Mouse (Mus musculus): ENCODE data around the gene Oas1g. TPM values are rescaled to one million over a fixed set of nuclear protein-coding genes. Genes with fewer than 3 reads are reported as not detected.
"Not testable (repeated sequence)": the region's sequence is repeated elsewhere in the genome, so short reads cannot be mapped to it uniquely, and the experiment has no call there.

The Oas1g gene
- polyA plus RNA-seq, 1 experiment from 2014 or later, result 0.45 TPM

- not testable (repeated sequence) for H3K4me2 ChIP-seq (replicated peaks; ENCODE audit: low read depth, low read length); H3K36me3 ChIP-seq (ENCODE audit: control insufficient read depth, insufficient read depth, low read length); H3K4me3 ChIP-seq (ENCODE audit: low read length); H3K9ac ChIP-seq (ENCODE audit: low read depth, low read length); H3K27ac ChIP-seq (ENCODE audit: low read depth, low read length); H3K4me1 ChIP-seq (ENCODE audit: control insufficient read depth, insufficient read depth, low read length); H3K27me3 ChIP-seq (ENCODE audit: control insufficient read depth, insufficient read depth, low read length); ATAC-seq (ENCODE audit: low FRiP score, low TSS enrichment); H3K9me3 ChIP-seq (ENCODE audit: control insufficient read depth, low read length)
- 94% methylated on average over 4 of the region's 4 CpGs for WGBS
Observed at GRCm38 (mm10) chr5:120893866-120894265, 6.5 kb upstream of the Oas1g start.

GRCm38 (mm10) chr5:120892243-120892660 is 4.8 kb upstream of the Oas1g start:
- Histone ChIP-seq H3K4me1 (ENCODE audit: control insufficient read depth, insufficient read depth, low read length) (no peaks in the 10 kb centered on the region), H3K27ac (ENCODE audit: low read depth, low read length) (no peak overlapping the region), H3K4me2 (replicated peaks; ENCODE audit: low read depth, low read length) (no peak overlapping the region), H3K9me3 (ENCODE audit: control insufficient read depth, low read length) (no peaks in the 10 kb centered on the region), H3K4me3 (ENCODE audit: low read length) (no peak overlapping the region), H3K27me3 (ENCODE audit: control insufficient read depth, insufficient read depth, low read length) (no peaks in the 10 kb centered on the region), H3K9ac (ENCODE audit: low read depth, low read length) (no peak overlapping the region), H3K36me3 (ENCODE audit: control insufficient read depth, insufficient read depth, low read length) (no peaks in the 10 kb centered on the region)
- no peak for ATAC-seq (ENCODE audit: low FRiP score, low TSS enrichment)
- WGBS, result 73% methylated on average over 2 of the region's 2 CpGs

- H3K9me3 ChIP-seq (ENCODE audit: control insufficient read depth, low read length); H3K36me3 ChIP-seq (ENCODE audit: control insufficient read depth, insufficient read depth, low read length); H3K9ac ChIP-seq (ENCODE audit: low read depth, low read length); H3K4me1 ChIP-seq (ENCODE audit: control insufficient read depth, insufficient read depth, low read length); H3K27ac ChIP-seq (ENCODE audit: low read depth, low read length); H3K27me3 ChIP-seq (ENCODE audit: control insufficient read depth, insufficient read depth, low read length); H3K4me3 ChIP-seq (ENCODE audit: low read length); ATAC-seq (ENCODE audit: low FRiP score, low TSS enrichment); H3K4me2 ChIP-seq (replicated peaks; ENCODE audit: low read depth, low read length): not testable (repeated sequence)
- WGBS, result 81% methylated on average over 2 of the region's 2 CpGs
Observed at GRCm38 (mm10) chr5:120891566-120892242, 4.3 kb upstream of the Oas1g start.

- H3K9me3 ChIP-seq (ENCODE audit: control insufficient read depth, low read length), result no peaks in the 10 kb centered on the region
- H3K4me1 ChIP-seq (ENCODE audit: control insufficient read depth, insufficient read depth, low read length), result no peaks in the 10 kb centered on the region
- WGBS, result 59% methylated on average over 3 of the region's 3 CpGs
- no peak for ATAC-seq (ENCODE audit: low FRiP score, low TSS enrichment)
- H3K4me3 ChIP-seq (ENCODE audit: low read length), result no peak overlapping the region
- no peaks in the 10 kb centered on the region for H3K36me3 ChIP-seq (ENCODE audit: control insufficient read depth, insufficient read depth, low read length)
- H3K4me2 ChIP-seq (replicated peaks; ENCODE audit: low read depth, low read length), result no peak overlapping the region
- H3K27ac ChIP-seq (ENCODE audit: low read depth, low read length), result no peak overlapping the region
- no peaks in the 10 kb centered on the region for H3K27me3 ChIP-seq (ENCODE audit: control insufficient read depth, insufficient read depth, low read length)
- H3K9ac ChIP-seq (ENCODE audit: low read depth, low read length), result no peak overlapping the region
Observed at GRCm38 (mm10) chr5:120890991-120891390, 3.6 kb upstream of the Oas1g start.

GRCm38 (mm10) chr5:120890026-120890425 is 2.6 kb upstream of the Oas1g start:
- H3K4me2 ChIP-seq (replicated peaks; ENCODE audit: low read depth, low read length), result no peak overlapping the region
- no peaks in the 10 kb centered on the region for H3K9me3 ChIP-seq (ENCODE audit: control insufficient read depth, low read length)
- no peak overlapping the region for H3K4me3 ChIP-seq (ENCODE audit: low read length)
- no peak overlapping the region for H3K27ac ChIP-seq (ENCODE audit: low read depth, low read length)
- no peak overlapping the region for H3K9ac ChIP-seq (ENCODE audit: low read depth, low read length)
- no peaks in the 10 kb centered on the region for H3K27me3 ChIP-seq (ENCODE audit: control insufficient read depth, insufficient read depth, low read length)
- WGBS, result 76% methylated on average over 2 of the region's 2 CpGs
- H3K36me3 ChIP-seq (ENCODE audit: control insufficient read depth, insufficient read depth, low read length), result no peaks in the 10 kb centered on the region
- H3K4me1 ChIP-seq (ENCODE audit: control insufficient read depth, insufficient read depth, low read length), result no peaks in the 10 kb centered on the region
- ATAC-seq (ENCODE audit: low FRiP score, low TSS enrichment), result no peak

- H3K27ac ChIP-seq (ENCODE audit: low read depth, low read length); H3K36me3 ChIP-seq (ENCODE audit: control insufficient read depth, insufficient read depth, low read length); ATAC-seq (ENCODE audit: low FRiP score, low TSS enrichment); H3K9me3 ChIP-seq (ENCODE audit: control insufficient read depth, low read length); H3K9ac ChIP-seq (ENCODE audit: low read depth, low read length); H3K4me1 ChIP-seq (ENCODE audit: control insufficient read depth, insufficient read depth, low read length); H3K4me3 ChIP-seq (ENCODE audit: low read length); H3K27me3 ChIP-seq (ENCODE audit: control insufficient read depth, insufficient read depth, low read length); H3K4me2 ChIP-seq (replicated peaks; ENCODE audit: low read depth, low read length): not testable (repeated sequence)
- 44% methylated on average over 4 of the region's 4 CpGs for WGBS
Observed at GRCm38 (mm10) chr5:120888294-120888815, 942 bp upstream of the Oas1g start.

- H3K9ac ChIP-seq (ENCODE audit: low read depth, low read length), result no peak overlapping the region
- no peaks in the 10 kb centered on the region for H3K4me1 ChIP-seq (ENCODE audit: control insufficient read depth, insufficient read depth, low read length)
- no peak overlapping the region for H3K27ac ChIP-seq (ENCODE audit: low read depth, low read length)
- no peaks in the 10 kb centered on the region for H3K36me3 ChIP-seq (ENCODE audit: control insufficient read depth, insufficient read depth, low read length)
- WGBS, result 53% methylated on average over 6 of the region's 6 CpGs
- H3K9me3 ChIP-seq (ENCODE audit: control insufficient read depth, low read length), result no peaks in the 10 kb centered on the region
- H3K4me3 ChIP-seq (ENCODE audit: low read length), result no peak overlapping the region
- H3K4me2 ChIP-seq (replicated peaks; ENCODE audit: low read depth, low read length), result no peak overlapping the region
- ATAC-seq (ENCODE audit: low FRiP score, low TSS enrichment), result no peak
- H3K27me3 ChIP-seq (ENCODE audit: control insufficient read depth, insufficient read depth, low read length), result no peaks in the 10 kb centered on the region
Observed at GRCm38 (mm10) chr5:120887831-120888230, 418 bp upstream of the Oas1g start.

- WGBS, result 89% methylated on average over 6 of the region's 6 CpGs
- ATAC-seq (ENCODE audit: low FRiP score, low TSS enrichment); H3K4me2 ChIP-seq (replicated peaks; ENCODE audit: low read depth, low read length); H3K9ac ChIP-seq (ENCODE audit: low read depth, low read length); H3K36me3 ChIP-seq (ENCODE audit: control insufficient read depth, insufficient read depth, low read length); H3K4me1 ChIP-seq (ENCODE audit: control insufficient read depth, insufficient read depth, low read length); H3K4me3 ChIP-seq (ENCODE audit: low read length); H3K9me3 ChIP-seq (ENCODE audit: control insufficient read depth, low read length); H3K27me3 ChIP-seq (ENCODE audit: control insufficient read depth, insufficient read depth, low read length); H3K27ac ChIP-seq (ENCODE audit: low read depth, low read length): not testable (repeated sequence)
Observed at GRCm38 (mm10) chr5:120881681-120882080, 5.7 kb downstream of the Oas1g start.

GRCm38 (mm10) chr5:120878803-120879202 is 8.6 kb downstream of the Oas1g start:
- not testable (repeated sequence) for H3K4me2 ChIP-seq (replicated peaks; ENCODE audit: low read depth, low read length); H3K9me3 ChIP-seq (ENCODE audit: control insufficient read depth, low read length); ATAC-seq (ENCODE audit: low FRiP score, low TSS enrichment); H3K27me3 ChIP-seq (ENCODE audit: control insufficient read depth, insufficient read depth, low read length); H3K9ac ChIP-seq (ENCODE audit: low read depth, low read length); H3K4me3 ChIP-seq (ENCODE audit: low read length); H3K27ac ChIP-seq (ENCODE audit: low read depth, low read length); H3K4me1 ChIP-seq (ENCODE audit: control insufficient read depth, insufficient read depth, low read length); H3K36me3 ChIP-seq (ENCODE audit: control insufficient read depth, insufficient read depth, low read length)
- WGBS, result 56% methylated on average over 2 of the region's 2 CpGs

Data from kidney, embryonic 14.5 days (tissue).